Mouse (Mus musculus) splenic B cell, adult 2 months (primary cell): Measurements from ENCODE around the gene Jdp2.

Source experiments
- DNase-seq: peaks from one replicate; pipeline ENCODE4 v3.0.0-alpha.2; 2011; ENCODE audit warnings: low read depth, low spot score
- H3K27me3 ChIP-seq: 2 replicates; pipeline ENCODE4 v1.6.1; 2012; ENCODE audit warnings: mild to moderate bottlenecking, low read length, moderate library complexity, mixed read lengths; ENCODE audit not compliant: control insufficient read depth, poor library complexity, insufficient read depth, severe bottlenecking
- H3K36me3 ChIP-seq: 2 replicates; pipeline ENCODE4 v1.6.1; 2012; ENCODE audit warnings: mild to moderate bottlenecking, low read length, moderate library complexity, mixed read lengths; ENCODE audit not compliant: control insufficient read depth, poor library complexity, insufficient read depth, severe bottlenecking

Gene Jdp2

GRCm38 (mm10) chr12:85615486-85615885 lies 16.7 kb downstream of the Jdp2 start:
- H3K27me3 ChIP-seq, result no peaks in the 10 kb centered on the region
- no peaks in the 10 kb centered on the region for H3K36me3 ChIP-seq
- DNase-seq, result no peak

GRCm38 (mm10) chr12:85617885-85618284 lies 19.1 kb downstream of the Jdp2 start:
- Histone ChIP-seq H3K36me3 (no peaks in the 10 kb centered on the region), H3K27me3 (no peaks in the 10 kb centered on the region)
- DNase-seq, result no peak

GRCm38 (mm10) chr12:85618430-85618829 lies 19.6 kb downstream of the Jdp2 start:
- Histone ChIP-seq H3K27me3 (no peaks in the 10 kb centered on the region), H3K36me3 (no peaks in the 10 kb centered on the region)
- no peak for DNase-seq

GRCm38 (mm10) chr12:85619283-85619897 lies 20.6 kb downstream of the Jdp2 start:
- no peak for DNase-seq
- H3K27me3 ChIP-seq, result no peaks in the 10 kb centered on the region
- no peaks in the 10 kb centered on the region for H3K36me3 ChIP-seq

- Histone ChIP-seq H3K27me3 (no peaks in the 10 kb centered on the region), H3K36me3 (no peaks in the 10 kb centered on the region)
- no peak for DNase-seq
Observed at GRCm38 (mm10) chr12:85619898-85620443, 21.1 kb downstream of the Jdp2 start.

- no peak for DNase-seq
- H3K27me3 ChIP-seq, result no peaks in the 10 kb centered on the region
- no peaks in the 10 kb centered on the region for H3K36me3 ChIP-seq
Observed at GRCm38 (mm10) chr12:85621027-85621426, 22.2 kb downstream of the Jdp2 start.

GRCm38 (mm10) chr12:85621673-85622072 lies 22.8 kb downstream of the Jdp2 start:
- Histone ChIP-seq H3K27me3 (no peaks in the 10 kb centered on the region), H3K36me3 (no peaks in the 10 kb centered on the region)
- no peak for DNase-seq

GRCm38 (mm10) chr12:85623711-85624110 lies 24.9 kb downstream of the Jdp2 start:
- no peaks in the 10 kb centered on the region for H3K27me3 ChIP-seq
- no peak for DNase-seq

GRCm38 (mm10) chr12:85624652-85625051 lies 25.8 kb downstream of the Jdp2 start:
- no peaks in the 10 kb centered on the region for H3K36me3 ChIP-seq
- H3K27me3 ChIP-seq, result no peaks in the 10 kb centered on the region
- no peak for DNase-seq

More at GRCm38 (mm10) chr12:85623711-85624110, 24.9 kb downstream of the Jdp2 start:
- H3K36me3 ChIP-seq, result no peaks in the 10 kb centered on the region

- no peak for DNase-seq
- no peaks in the 10 kb centered on the region for H3K36me3 ChIP-seq
Observed at GRCm38 (mm10) chr12:85625852-85626251, 27.0 kb downstream of the Jdp2 start.

GRCm38 (mm10) chr12:85629661-85630481 lies 31.0 kb downstream of the Jdp2 start:
- no peaks in the 10 kb centered on the region for H3K36me3 ChIP-seq
- no peaks in the 10 kb centered on the region for H3K27me3 ChIP-seq
- no peak for DNase-seq

More at GRCm38 (mm10) chr12:85625852-85626251, 27.0 kb downstream of the Jdp2 start:
- no peaks in the 10 kb centered on the region for H3K27me3 ChIP-seq

GRCm38 (mm10) chr12:85631196-85631595 lies 32.4 kb downstream of the Jdp2 start:
- H3K27me3 ChIP-seq, result no peaks in the 10 kb centered on the region
- DNase-seq, result no peak
- no peaks in the 10 kb centered on the region for H3K36me3 ChIP-seq

GRCm38 (mm10) chr12:85632321-85632720 lies 33.5 kb downstream of the Jdp2 start:
- H3K27me3 ChIP-seq, result no peaks in the 10 kb centered on the region
- DNase-seq, result no peak

GRCm38 (mm10) chr12:85637932-85638331 lies 39.1 kb downstream of the Jdp2 start:
- Histone ChIP-seq H3K27me3 (no peaks in the 10 kb centered on the region), H3K36me3 (no peaks in the 10 kb centered on the region)
- no peak for DNase-seq

More at GRCm38 (mm10) chr12:85632321-85632720, 33.5 kb downstream of the Jdp2 start:
- H3K36me3 ChIP-seq, result no peaks in the 10 kb centered on the region
